24 mouse cellular contexts compared by ENCODE assay signal in the genomic region with DNA sequence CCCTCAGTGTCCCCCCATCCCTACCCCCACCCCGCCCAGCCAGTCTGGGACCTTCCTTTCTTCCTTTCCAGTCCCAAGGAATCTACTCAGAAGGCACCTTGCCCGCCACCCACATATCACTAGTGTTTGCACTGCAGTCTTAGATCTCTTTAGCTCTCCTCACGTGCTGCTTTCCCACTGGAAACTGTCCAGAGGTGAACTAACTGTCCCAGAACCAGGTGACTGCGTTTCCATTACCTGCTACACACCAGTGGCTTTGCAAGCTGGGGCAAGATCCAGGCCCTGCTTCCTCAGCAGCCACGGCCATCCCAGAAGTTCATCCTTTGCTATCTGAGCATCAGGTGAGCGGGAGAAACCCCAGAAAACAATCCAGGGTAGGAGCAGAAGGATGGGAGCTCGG. TPM values are rescaled to one million over a fixed set of nuclear protein-coding genes. Genes with fewer than 3 reads are reported as not detected.
DNase-seq lines count a peak whose midpoint lies in the region; ATAC-seq and TF ChIP-seq lines count a peak whose summit lies in the region.
"Had no signal": no experiment of that assay in that cellular context is flagged by ENCODE, and none has a peak within 500 bp of the region (broad histone marks: within the 10 kb centered on the region; RNA-seq: fewer than 3 reads in every experiment).

No protein-coding gene starts in this region.

- H3K4me2 ChIP-seq in intestine, embryonic 15.5 days (replicated peaks) = 0 out of 2 replicates have a peak overlapping the region, but pooled peaks have one; percentile 11
- H3K4me2 ChIP-seq in intestine, postnatal 0 days (replicated peaks; ENCODE audit: low read depth) = no peak overlapping the region
- no peak overlapping the region for H3K4me2 ChIP-seq in lung, postnatal 0 days (replicated peaks; ENCODE audit: low read depth, low read length)
- H3K4me2 ChIP-seq in stomach, postnatal 0 days (replicated peaks; ENCODE audit: low read depth) = no peak overlapping the region
- no peak overlapping the region for H3K4me2 ChIP-seq in forebrain, embryonic 16.5 days (ENCODE audit: low read length)
- H3K4me2 ChIP-seq: forebrain, embryonic 13.5 days; neural tube, embryonic 15.5 days had no signal

- no peak overlapping the region for H3K9ac ChIP-seq in intestine, embryonic 15.5 days
- no peak overlapping the region for H3K9ac ChIP-seq in intestine, postnatal 0 days (ENCODE audit: low read depth, low read length)
- H3K9ac ChIP-seq in lung, postnatal 0 days (replicated peaks; ENCODE audit: low read depth) = no peak overlapping the region
- H3K9ac ChIP-seq in stomach, postnatal 0 days (ENCODE audit: low read length) = no peak overlapping the region
- no peak overlapping the region for H3K9ac ChIP-seq in forebrain, embryonic 16.5 days (replicated peaks; ENCODE audit: low read depth, low read length)
- H3K9ac ChIP-seq: forebrain, embryonic 13.5 days; liver, postnatal 0 days; neural tube, embryonic 15.5 days had no signal

- H3K4me3 ChIP-seq in intestine, embryonic 15.5 days (replicated peaks) = no peak overlapping the region
- H3K4me3 ChIP-seq in intestine, postnatal 0 days (ENCODE audit: low read depth, low read length) = no peak overlapping the region
- no peak overlapping the region for H3K4me3 ChIP-seq in lung, postnatal 0 days (ENCODE audit: low read depth, low read length)
- no peak overlapping the region for H3K4me3 ChIP-seq in stomach, postnatal 0 days (ENCODE audit: low read depth, low read length)
- H3K4me3 ChIP-seq in forebrain, embryonic 16.5 days (replicated peaks; ENCODE audit: low read length) = no peak overlapping the region
- H3K4me3 ChIP-seq: erythroblast, embryonic 14.5 days; forebrain, embryonic 13.5 days; neural tube, embryonic 15.5 days had no signal

- 70% methylated on average over 7 of the region's 7 CpGs for WGBS in intestine, embryonic 15.5 days
- 76% methylated on average over 7 of the region's 7 CpGs for WGBS in intestine, postnatal 0 days
- 61% methylated on average over 7 of the region's 7 CpGs for WGBS in lung, postnatal 0 days
- 47% methylated on average over 7 of the region's 7 CpGs for WGBS in stomach, postnatal 0 days
- 88% methylated on average over 7 of the region's 7 CpGs for WGBS in forebrain, embryonic 16.5 days

- H3K36me3 ChIP-seq in intestine, embryonic 15.5 days = no peaks in the 10 kb centered on the region
- no peaks in the 10 kb centered on the region for H3K36me3 ChIP-seq in intestine, postnatal 0 days (ENCODE audit: control insufficient read depth, insufficient read depth)
- no peaks in the 10 kb centered on the region; the same call in 1 of the 2 replicates for H3K36me3 ChIP-seq in lung, postnatal 0 days (ENCODE audit: insufficient read depth, low read length)
- no peaks in the 10 kb centered on the region; the same call in 1 of the 2 replicates for H3K36me3 ChIP-seq in stomach, postnatal 0 days (ENCODE audit: control insufficient read depth, insufficient read depth, low read length)
- no peaks in the 10 kb centered on the region for H3K36me3 ChIP-seq in forebrain, embryonic 16.5 days (ENCODE audit: control insufficient read depth, insufficient read depth)
- H3K36me3 ChIP-seq: neural tube, embryonic 15.5 days had no signal

- TF ChIP-seq EP300 in lung, postnatal 0 days (IDR thresholded peaks at IDR 0.05) = no peak
- no peak for TF ChIP-seq EP300 in stomach, postnatal 0 days (optimal IDR thresholded peaks at IDR 0.05)

- H3K27me3 ChIP-seq in intestine, embryonic 15.5 days (replicated peaks) = no peaks in the 10 kb centered on the region
- no peaks in the 10 kb centered on the region for H3K27me3 ChIP-seq in intestine, postnatal 0 days (replicated peaks; ENCODE audit: control insufficient read depth, insufficient read depth, low read length)
- H3K27me3 ChIP-seq in lung, postnatal 0 days (replicated peaks; ENCODE audit: insufficient read depth, low read length) = no peaks in the 10 kb centered on the region
- no peaks in the 10 kb centered on the region for H3K27me3 ChIP-seq in stomach, postnatal 0 days (ENCODE audit: control insufficient read depth, insufficient read depth, low read length)
- no peaks in the 10 kb centered on the region for H3K27me3 ChIP-seq in forebrain, embryonic 16.5 days (replicated peaks; ENCODE audit: control insufficient read depth, insufficient read depth, low read length)
- H3K27me3 ChIP-seq: CH12.LX; forebrain, embryonic 13.5 days; neural tube, embryonic 15.5 days had no signal

- H3K4me1 ChIP-seq in intestine, embryonic 15.5 days (replicated peaks) = peaks cover 44% of the 10 kb centered on the region
- H3K4me1 ChIP-seq in intestine, postnatal 0 days (replicated peaks; ENCODE audit: control insufficient read depth, insufficient read depth, low read length) = peaks cover 5% of the 10 kb centered on the region; the same call in 1 of the 2 replicates
- peaks cover 19% of the 10 kb centered on the region for H3K4me1 ChIP-seq in lung, postnatal 0 days (ENCODE audit: insufficient read depth, low read depth, low read length)
- peaks cover 13% of the 10 kb centered on the region for H3K4me1 ChIP-seq in stomach, postnatal 0 days (replicated peaks; ENCODE audit: control insufficient read depth, insufficient read depth)
- H3K4me1 ChIP-seq in forebrain, embryonic 16.5 days (replicated peaks; ENCODE audit: control insufficient read depth, insufficient read depth, low read length) = peaks cover 21% of the 10 kb centered on the region

- H3K27ac ChIP-seq in intestine, embryonic 15.5 days = peak overlapping the region; percentile 78
- H3K27ac ChIP-seq in intestine, postnatal 0 days (ENCODE audit: low read depth, low read length) = no peak overlapping the region
- peak overlapping the region; percentile 70 for H3K27ac ChIP-seq in lung, postnatal 0 days (ENCODE audit: low read length)
- H3K27ac ChIP-seq in stomach, postnatal 0 days (replicated peaks) = peak overlapping the region; percentile 13; the same call in 1 of the 2 replicates
- no peak overlapping the region for H3K27ac ChIP-seq in forebrain, embryonic 16.5 days (ENCODE audit: low read length)
- H3K27ac ChIP-seq: forebrain, embryonic 13.5 days; hindbrain, postnatal 0 days; neural tube, embryonic 15.5 days had no signal

- no peak for TF ChIP-seq CTCF in intestine, postnatal 0 days (IDR thresholded peaks at IDR 0.05; ENCODE audit: low read depth)
- TF ChIP-seq CTCF in lung, postnatal 0 days (IDR thresholded peaks at IDR 0.05) = no peak
- TF ChIP-seq CTCF in stomach, postnatal 0 days (IDR thresholded peaks at IDR 0.05; ENCODE audit: low read depth) = no peak

- DNase-seq in lung, postnatal 0 days (ENCODE audit: low spot score) = peak; percentile 42
- no peak for DNase-seq in lung, postnatal 10 days
- peak; percentile 35 for DNase-seq in kidney, postnatal 10 days
- no peak for DNase-seq in stomach, postnatal 0 days (ENCODE audit: low spot score)
- no peak for DNase-seq in adipocyte (ENCODE audit: low spot score)
- DNase-seq: adrenal gland, postnatal 36 days; cerebellum, adult 11-12 months; cerebellum, postnatal 14 days; embryo, embryonic 11 days; gastrocnemius, postnatal 10 days; heart, adult 11 months; heart, postnatal 36 days; liver, postnatal 0 days; midbrain, embryonic 14.5 days; right cerebral cortex, postnatal 14 days; spleen, adult 18-20 months had no signal

- no peak for ATAC-seq in intestine, embryonic 15.5 days
- no peak for ATAC-seq in intestine, postnatal 0 days
- ATAC-seq in lung, postnatal 0 days = no peak
- no peak for ATAC-seq in stomach, postnatal 0 days (ENCODE audit: low FRiP score, low TSS enrichment)
- no peak for ATAC-seq in forebrain, embryonic 16.5 days
- ATAC-seq: forebrain, embryonic 13.5 days; hindbrain, postnatal 0 days; liver, postnatal 0 days had no signal

- no peaks in the 10 kb centered on the region for H3K9me3 ChIP-seq in intestine, embryonic 15.5 days
- H3K9me3 ChIP-seq in intestine, postnatal 0 days (ENCODE audit: control insufficient read depth) = no peaks in the 10 kb centered on the region
- H3K9me3 ChIP-seq in lung, postnatal 0 days (ENCODE audit: low read length) = no peaks in the 10 kb centered on the region
- no peaks in the 10 kb centered on the region for H3K9me3 ChIP-seq in stomach, postnatal 0 days (ENCODE audit: control insufficient read depth, low read length)
- H3K9me3 ChIP-seq in forebrain, embryonic 16.5 days (ENCODE audit: control insufficient read depth, low read length) = no peaks in the 10 kb centered on the region
- H3K9me3 ChIP-seq: forebrain, embryonic 13.5 days; neural tube, embryonic 15.5 days had no signal

RNA-seq across cellular contexts. Expression of a gene that starts 41.4 kb away (rescaled TPM):
- 46.7 and 53.5 TPM in 2 replicates for polyA plus RNA-seq in intestine, embryonic 15.5 days (2015; fragmentation: Nextera tagmentation; extraction: Ambion mirVana)
- polyA plus RNA-seq in intestine, postnatal 0 days (2015; fragmentation: Nextera tagmentation; extraction: Ambion mirVana) = 32.3 and 35.4 TPM in 2 replicates
- 127 and 145 TPM in 2 replicates for polyA plus RNA-seq in lung, postnatal 0 days (2015; fragmentation: Nextera tagmentation; extraction: Ambion mirVana)
- 61.2 and 62.6 TPM in 2 replicates for polyA plus RNA-seq in stomach, postnatal 0 days (2015; fragmentation: Nextera tagmentation; extraction: Ambion mirVana)
- polyA plus RNA-seq in forebrain, embryonic 16.5 days (2015; fragmentation: Nextera tagmentation; extraction: Ambion mirVana) = 34.6 and 47.1 TPM in 2 replicates

Comparison
In these comparisons a context has a peak if more than half of its experiments do, and no peak if none do; other contexts are left out.
1. H3K27ac ChIP-seq: peak in intestine, embryonic 15.5 days (single experiment), lung, postnatal 0 days (single experiment) and stomach, postnatal 0 days (single experiment); none in intestine, postnatal 0 days (single experiment) and forebrain, embryonic 16.5 days (single experiment).
2. DNase-seq: peak in lung, postnatal 0 days (single experiment) and kidney, postnatal 10 days (single experiment); none in lung, postnatal 10 days (single experiment), stomach, postnatal 0 days (single experiment) and adipocyte (single experiment).